Mouse (Mus musculus) neural tube, embryonic 11.5 days (tissue): ENCODE data around the gene Tmem240. TPM values are rescaled to one million over a fixed set of nuclear protein-coding genes. Genes with fewer than 3 reads are reported as not detected.
"Not testable (repeated sequence)": the region's sequence is repeated elsewhere in the genome, so short reads cannot be mapped to it uniquely, and the experiment has no call there.

ENCODE experiments used
- ATAC-seq: fragments of 200-750 bp; cut with Nextera tagmentation; 2 replicates; pipeline ENCODE4 v1.8.0; 2017; ENCODE audit warnings: moderate number of reproducible peaks, mild to moderate bottlenecking, moderate TSS enrichment, moderate library complexity; ENCODE audit not compliant: insufficient read depth, low FRiP score, low TSS enrichment
- DNase-seq: peaks from one replicate; pipeline ENCODE4 v3.0.0-alpha.2; 2015; ENCODE audit warnings: low spot score
- H3K27ac ChIP-seq: fragments of 300-500 bp; sonication (generic); 2 replicates; pipeline ENCODE4 v1.5.1; 2014; ENCODE audit warnings: low read depth, mild to moderate bottlenecking, low read length
- H3K27me3 ChIP-seq: fragments of 300-500 bp; sonication (generic); 2 replicates; pipeline ENCODE4 v1.6.1; 2014; ENCODE audit warnings: mild to moderate bottlenecking, low read length, mixed read lengths; ENCODE audit not compliant: control insufficient read depth, insufficient read depth
- H3K36me3 ChIP-seq: fragments of 300-500 bp; sonication (generic); 2 replicates; pipeline ENCODE4 v1.6.1; 2014; ENCODE audit warnings: mild to moderate bottlenecking, low read length, moderate library complexity, mixed read lengths; ENCODE audit not compliant: control insufficient read depth, insufficient read depth
- H3K4me1 ChIP-seq: fragments of 300-500 bp; sonication (generic); 2 replicates; pipeline ENCODE4 v1.6.1; 2014; ENCODE audit warnings: low read length, mixed read lengths; ENCODE audit not compliant: control insufficient read depth, insufficient read depth
- H3K4me2 ChIP-seq: fragments of 300-500 bp; sonication (generic); 2 replicates; pipeline ENCODE4 v1.6.1; 2014; ENCODE audit warnings: low read depth, mild to moderate bottlenecking, moderate library complexity
- H3K4me3 ChIP-seq: fragments of 300-500 bp; sonication (generic); 2 replicates; pipeline ENCODE4 v1.5.1; 2014; ENCODE audit warnings: low read depth, low read length
- H3K9ac ChIP-seq: fragments of 300-500 bp; sonication (generic); 2 replicates; pipeline ENCODE4 v1.6.1; 2014; ENCODE audit warnings: mild to moderate bottlenecking, low read length
- H3K9me3 ChIP-seq: fragments of 300-500 bp; sonication (generic); 2 replicates; pipeline ENCODE4 v1.6.1; 2016; ENCODE audit warnings: low read length; ENCODE audit not compliant: control insufficient read depth
- WGBS: fragments of 180-500 bp; shearing (Covaris S2); extraction: QIAGEN DNeasy Blood & Tissue Kit; methylation state at CpG from one replicate; pipeline ENCODE4 v1.1.7; 2014; 5-methylcytosine and 5-hydroxymethylcytosine counted together
- polyA plus RNA-seq: library from polyadenylated mRNA; unstranded; fragments of >200 nt; fragmentation: Nextera tagmentation; extraction: Ambion mirVana; gene quantifications from 2 replicates; pipeline ENCODE4 v1.2.1, GENCODE M21; 2014

Tmem240 gene
- polyA plus RNA-seq: 0.64 and 1.3 TPM in 2 replicates

DNA sequence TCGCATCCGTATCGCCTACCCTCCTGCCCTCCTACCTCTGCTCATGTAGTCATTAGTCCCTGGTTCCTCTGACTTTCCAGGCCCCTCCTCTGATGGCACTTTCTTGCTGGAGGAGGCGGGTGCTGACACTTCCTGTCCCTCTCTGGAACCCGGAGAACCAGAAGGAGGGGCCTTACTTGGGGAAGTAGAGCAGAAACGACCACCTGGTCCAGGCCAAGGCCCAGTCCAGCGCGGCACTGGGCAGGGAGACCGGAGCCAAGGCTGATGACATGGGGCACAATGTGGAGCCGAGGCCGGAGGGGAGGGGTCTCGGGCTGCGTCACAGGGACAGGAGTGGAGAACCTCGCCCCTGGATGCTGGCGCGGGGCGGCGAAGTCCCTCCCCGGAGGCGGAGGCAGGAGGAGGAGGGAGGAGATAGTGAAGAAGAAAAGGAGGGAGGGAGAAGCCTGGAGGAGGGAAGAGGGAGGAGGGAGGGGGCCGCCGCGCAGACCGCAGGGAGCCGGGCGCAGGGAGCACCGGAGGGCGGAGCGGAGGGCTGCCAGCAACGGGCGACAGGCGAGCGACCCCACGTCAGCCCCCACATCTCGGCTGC, at the start of gene Tmem240:
Gene Tmem240 (plus strand): TSS at position 451 of the 592 bp plus-strand sequence.
- Histone ChIP-seq H3K9me3 (no peaks in the 10 kb centered on the region), H3K36me3 (0 out of 2 replicates have a peak, but pooled peaks cover 2% of the 10 kb centered on the region), H3K27me3 (no peaks in the 10 kb centered on the region), H3K4me3 (peak within 1 kb of the TSS; percentile 86), H3K4me2 (peak within 1 kb of the TSS; percentile 74), H3K9ac (peak within 1 kb of the TSS; percentile 85), H3K4me1 (peaks cover 11% of the 10 kb centered on the region), H3K27ac (peak within 1 kb of the TSS; percentile 81)
- DNase-seq (peak; percentile 93), ATAC-seq (peak; percentile 93)
- WGBS: under 1% methylated on average over 28 of the region's 35 CpGs

DNA sequence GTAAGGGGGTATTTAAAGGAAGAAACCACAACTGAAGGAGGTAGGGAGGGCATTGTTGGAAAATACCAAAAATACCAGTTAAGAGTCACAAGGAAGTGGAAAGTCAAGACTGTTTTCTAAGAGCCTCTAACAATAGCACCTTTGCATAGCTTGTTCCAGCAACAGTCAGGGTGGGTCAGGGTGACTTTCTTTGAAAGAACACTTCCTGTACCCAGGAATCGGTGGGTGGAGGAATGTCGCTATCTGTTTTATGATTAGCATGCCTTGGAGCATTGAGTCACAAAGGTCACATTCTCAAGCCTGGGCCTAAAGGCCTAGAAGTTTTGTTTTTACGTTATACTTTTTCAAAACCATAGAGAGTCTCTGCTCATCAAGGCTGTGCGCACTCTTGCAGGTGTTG, 46.8 kb upstream of the Tmem240 start:
- ATAC-seq, H3K4me1 ChIP-seq, H3K9me3 ChIP-seq, H3K9ac ChIP-seq, H3K4me3 ChIP-seq, H3K27me3 ChIP-seq, H3K4me2 ChIP-seq, DNase-seq, H3K27ac ChIP-seq, H3K36me3 ChIP-seq: not testable (repeated sequence)
- 94% methylated on average over 4 of the region's 4 CpGs for WGBS

DNA sequence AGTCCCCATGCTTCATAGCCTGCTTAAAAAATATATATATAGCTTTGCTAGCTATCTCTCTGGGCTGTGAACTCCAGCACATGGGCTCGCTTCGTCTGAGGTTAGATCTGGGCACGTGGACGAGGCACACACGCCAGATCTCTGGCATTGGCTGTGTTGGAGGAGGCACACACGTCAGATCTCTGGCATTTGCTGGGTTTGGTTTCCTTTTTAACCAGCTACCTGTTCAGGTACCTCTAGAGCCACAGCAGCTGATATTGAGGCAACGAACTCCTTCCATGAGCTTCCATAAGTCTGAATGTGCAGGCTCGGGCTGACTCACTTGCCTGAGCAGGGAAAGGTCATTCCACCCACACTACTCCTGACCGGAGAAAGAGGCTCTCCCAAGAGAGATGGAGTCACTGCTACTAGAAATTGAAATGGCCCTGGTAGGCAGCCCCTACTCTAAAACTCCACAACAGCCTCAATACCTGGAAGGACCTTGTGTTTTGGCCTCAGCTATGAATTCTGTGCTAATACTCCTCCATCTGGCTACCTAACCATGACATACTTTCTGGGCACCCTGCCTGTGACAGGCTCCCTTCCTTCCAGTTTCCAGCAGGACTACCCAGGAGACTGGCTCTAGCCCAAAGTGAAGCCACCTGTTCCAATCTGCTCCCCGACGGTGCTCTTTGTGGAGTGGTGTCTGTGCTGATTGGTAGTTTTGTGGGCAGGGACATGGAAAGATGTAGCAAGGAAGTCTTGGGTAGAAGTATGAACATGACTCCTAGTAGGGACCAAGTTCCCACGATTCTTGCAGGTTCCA, 43.8 kb upstream of the Tmem240 start:
- Histone ChIP-seq H3K36me3 (no peaks in the 10 kb centered on the region), H3K4me1 (no peaks in the 10 kb centered on the region), H3K27ac (no peak overlapping the region), H3K9me3 (no peaks in the 10 kb centered on the region), H3K9ac (no peak overlapping the region), H3K4me3 (no peak overlapping the region), H3K27me3 (peaks cover 6% of the 10 kb centered on the region), H3K4me2 (no peak overlapping the region)
- no peak for ATAC-seq
- WGBS: 85% methylated on average over 12 of the region's 12 CpGs
- DNase-seq: no peak

DNA sequence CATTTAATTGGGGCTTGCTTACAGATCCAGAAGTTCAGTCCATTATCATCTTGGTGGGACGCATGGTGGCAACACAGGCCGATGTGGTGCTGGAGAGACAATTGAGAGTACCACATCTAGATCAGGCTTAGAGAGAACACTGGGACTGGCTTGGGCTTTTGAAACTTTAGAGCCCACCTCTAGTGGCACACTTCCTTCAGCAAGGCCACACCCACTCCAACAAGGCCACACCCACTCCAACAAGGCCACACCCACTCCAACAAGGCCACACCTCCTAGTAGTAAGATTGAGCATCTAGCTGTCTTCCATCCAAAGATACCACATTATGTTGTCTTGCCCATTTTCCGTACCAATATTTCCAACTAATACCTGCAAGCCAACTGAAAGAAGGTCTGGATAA, 42.2 kb upstream of the Tmem240 start:
- no peaks in the 10 kb centered on the region for H3K36me3 ChIP-seq
- ATAC-seq (no peak), DNase-seq (no peak)
- H3K27me3 ChIP-seq: peaks cover 13% of the 10 kb centered on the region
- 93% methylated on average over 3 of the region's 3 CpGs for WGBS
- H3K4me1 ChIP-seq: no peaks in the 10 kb centered on the region
- H3K4me3 ChIP-seq: no peak overlapping the region
- H3K27ac ChIP-seq: no peak overlapping the region
- no peak overlapping the region for H3K9ac ChIP-seq
- no peak overlapping the region for H3K4me2 ChIP-seq
- no peaks in the 10 kb centered on the region for H3K9me3 ChIP-seq

DNA sequence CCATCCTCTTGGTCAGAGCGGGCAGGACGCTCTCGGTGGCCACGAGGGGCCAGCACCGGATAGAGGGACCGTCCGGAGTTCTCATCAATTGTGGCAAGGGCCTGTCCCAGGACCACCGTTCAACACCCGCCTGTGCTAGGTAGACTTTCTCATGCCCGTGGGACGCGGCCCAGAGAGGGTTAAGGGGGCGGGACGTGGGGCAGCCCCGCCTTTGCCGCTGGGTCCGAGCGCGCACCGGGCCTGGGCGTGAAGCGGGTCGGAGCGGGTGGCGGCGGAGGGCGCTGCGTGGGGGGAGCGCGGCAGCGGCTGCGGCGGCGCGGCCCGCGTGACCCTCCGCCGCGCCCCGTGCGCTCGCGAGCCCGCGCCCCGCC, 40.5 kb upstream of the Tmem240 start, which contains the start of gene Fndc10:
Gene Fndc10 (plus strand): TSS at position 232 of the 371 bp plus-strand sequence.
- H3K4me2 ChIP-seq: peak within 1 kb of the TSS; percentile 79
- H3K9me3 ChIP-seq: no peaks in the 10 kb centered on the region
- no peaks in the 10 kb centered on the region for H3K36me3 ChIP-seq
- H3K27ac ChIP-seq: peak within 1 kb of the TSS; percentile 1; the same call in 1 of the 2 replicates
- peak within 1 kb of the TSS; percentile 75 for H3K4me3 ChIP-seq
- under 1% methylated on average over 40 of the region's 47 CpGs for WGBS
- peak within 1 kb of the TSS; percentile 67 for H3K9ac ChIP-seq
- DNase-seq (peak; percentile 70), ATAC-seq (peak; percentile 75; the same call in 1 of the 2 replicates)
- no peaks in the 10 kb centered on the region for H3K4me1 ChIP-seq
- peaks cover 13% of the 10 kb centered on the region for H3K27me3 ChIP-seq

DNA sequence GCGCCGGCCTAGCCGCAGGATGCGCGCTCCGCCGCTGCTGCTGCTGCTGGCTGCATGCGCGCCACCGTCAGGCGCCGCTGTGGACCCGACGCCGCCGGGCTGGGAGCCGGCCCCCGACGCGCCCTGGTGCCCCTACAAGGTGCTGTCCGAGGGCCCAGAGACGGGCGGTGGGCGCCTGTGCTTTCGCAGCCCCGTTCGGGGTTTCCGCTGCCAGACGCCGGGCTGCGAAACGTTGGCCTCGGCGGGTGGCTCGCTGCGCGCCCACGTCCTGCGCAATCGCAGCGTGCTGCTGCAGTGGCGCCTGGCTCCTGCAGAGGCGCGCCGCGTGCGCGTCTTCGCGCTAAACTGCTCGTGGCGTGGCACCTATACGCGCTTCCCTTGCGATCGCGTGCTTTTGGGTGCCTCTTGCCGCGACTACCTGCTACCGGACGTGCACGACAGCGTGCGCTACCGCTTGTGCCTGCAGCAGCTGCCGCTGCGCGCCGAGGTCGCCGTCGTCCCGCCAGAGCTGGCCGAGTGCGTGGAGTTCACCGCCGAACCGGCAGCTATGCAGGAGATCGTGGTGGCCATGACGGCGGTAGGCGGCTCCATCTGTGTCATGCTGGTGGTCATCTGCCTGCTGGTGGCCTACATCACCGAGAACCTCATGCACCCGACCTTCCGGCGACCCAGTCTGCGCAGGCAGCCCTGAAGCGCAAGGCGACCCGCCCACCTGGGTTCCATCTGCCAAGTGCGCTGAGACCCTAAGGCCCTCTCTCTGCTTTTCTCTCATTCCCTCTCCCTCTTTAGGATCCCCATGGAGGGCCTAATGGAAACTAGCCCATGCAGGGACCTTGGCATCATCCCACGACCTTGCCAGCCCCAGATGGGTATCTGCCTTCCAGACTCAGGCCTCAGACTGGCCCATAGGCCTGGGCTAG, 39.9 kb upstream of the Tmem240 start:
- peak overlapping the region; percentile 79 for H3K4me2 ChIP-seq
- peak overlapping the region; percentile 67 for H3K9ac ChIP-seq
- H3K36me3 ChIP-seq: no peaks in the 10 kb centered on the region
- H3K4me1 ChIP-seq: no peaks in the 10 kb centered on the region
- DNase-seq (peak; percentile 68), ATAC-seq (peak; percentile 57)
- peaks cover 13% of the 10 kb centered on the region for H3K27me3 ChIP-seq
- WGBS: under 1% methylated on average over 91 of the region's 92 CpGs
- peak overlapping the region; percentile 75 for H3K4me3 ChIP-seq
- H3K27ac ChIP-seq: peak overlapping the region; percentile 1; the same call in 1 of the 2 replicates
- no peaks in the 10 kb centered on the region for H3K9me3 ChIP-seq

DNA sequence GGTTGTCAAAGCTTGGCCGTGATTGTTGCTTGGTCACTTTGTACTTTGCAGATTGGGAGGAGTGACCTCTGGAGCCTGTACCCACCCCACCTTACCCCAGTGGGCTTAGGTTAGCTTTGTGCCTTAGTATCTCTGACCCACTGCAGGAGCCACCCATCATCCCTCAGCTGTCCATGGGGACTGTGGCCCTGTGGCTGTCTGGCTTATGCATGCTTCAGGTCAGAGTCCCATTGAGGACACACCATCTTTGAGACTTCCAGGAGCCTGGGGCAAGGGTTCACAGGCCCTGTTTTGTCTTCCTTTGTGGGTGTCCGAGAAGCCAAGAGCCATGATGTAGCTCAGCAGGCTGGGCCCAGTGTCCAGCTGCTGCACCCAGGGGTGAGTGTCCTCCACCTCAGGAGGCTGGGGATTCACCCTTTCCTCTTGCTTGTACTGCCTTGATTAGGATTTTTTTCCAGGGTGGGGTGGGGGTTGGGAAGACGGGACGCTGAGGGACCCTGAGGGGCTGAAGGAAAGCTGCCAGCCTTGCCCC, 39.0 kb upstream of the Tmem240 start:
- Histone ChIP-seq H3K9me3 (no peaks in the 10 kb centered on the region), H3K27me3 (peaks cover 13% of the 10 kb centered on the region), H3K9ac (0 out of 2 replicates have a peak overlapping the region, but pooled peaks have one; percentile 67), H3K36me3 (no peaks in the 10 kb centered on the region), H3K4me1 (no peaks in the 10 kb centered on the region), H3K4me2 (peak overlapping the region; percentile 79; the same call in 1 of the 2 replicates), H3K4me3 (peak overlapping the region; percentile 75; the same call in 1 of the 2 replicates), H3K27ac (no peak overlapping the region)
- no peak for ATAC-seq
- WGBS: 79% methylated on average over 4 of the region's 4 CpGs
- no peak for DNase-seq
